Mouse (Mus musculus) midbrain, postnatal 0 days (tissue): ENCODE measurements around the gene Celsr1. TPM values are rescaled to one million over a fixed set of nuclear protein-coding genes. Genes with fewer than 3 reads are reported as not detected.

ENCODE experiments used
- ATAC-seq: fragments of 200-750 bp; cut with Nextera tagmentation; 2 replicates; pipeline ENCODE4 v1.8.0; 2017; ENCODE audit warnings: moderate number of reproducible peaks, mild to moderate bottlenecking, moderate TSS enrichment, moderate library complexity; ENCODE audit not compliant: low FRiP score
- DNase-seq: peaks from one replicate; pipeline ENCODE4 v3.0.0-alpha.2; 2015; ENCODE audit warnings: low spot score
- H3K27ac ChIP-seq: fragments of 300-500 bp; sonication (generic); 2 replicates; pipeline ENCODE4 v1.5.1; 2014; ENCODE audit warnings: low read depth, mild to moderate bottlenecking, low read length, mixed read lengths
- H3K27me3 ChIP-seq: fragments of 300-500 bp; sonication (generic); 2 replicates; pipeline ENCODE4 v1.6.1; 2014; ENCODE audit warnings: low read length, control low read depth, mixed read lengths; ENCODE audit not compliant: insufficient read depth
- H3K36me3 ChIP-seq: fragments of 300-500 bp; sonication (generic); 2 replicates; pipeline ENCODE4 v1.6.1; 2014; ENCODE audit warnings: low read length, control low read depth, mixed read lengths; ENCODE audit not compliant: insufficient read depth
- H3K4me1 ChIP-seq: fragments of 300-500 bp; sonication (generic); 2 replicates; pipeline ENCODE4 v1.6.1; 2014; ENCODE audit warnings: mild to moderate bottlenecking, control low read depth, antibody characterized with exemption, low read length, mixed read lengths; ENCODE audit not compliant: insufficient read depth
- H3K4me2 ChIP-seq: fragments of 300-500 bp; sonication (generic); 2 replicates; pipeline ENCODE4 v1.6.1; 2014; ENCODE audit warnings: low read depth, mild to moderate bottlenecking, low read length, mixed read lengths; ENCODE audit not compliant: poor library complexity, severe bottlenecking
- H3K4me3 ChIP-seq: fragments of 300-500 bp; sonication (generic); 2 replicates; pipeline ENCODE4 v1.5.1; 2014; ENCODE audit warnings: low read depth, mild to moderate bottlenecking, low read length, moderate library complexity
- H3K9ac ChIP-seq: fragments of 300-500 bp; sonication (generic); replicated peaks from 2 replicates; pipeline ENCODE4 v1.6.1; 2014; ENCODE audit warnings: mild to moderate bottlenecking, low read length, moderate library complexity, mixed read lengths; ENCODE audit not compliant: poor library complexity, severe bottlenecking
- H3K9me3 ChIP-seq: fragments of 300-500 bp; sonication (generic); 2 replicates; pipeline ENCODE4 v1.6.1; 2016; ENCODE audit warnings: low read length, control low read depth
- CTCF ChIP-seq: IDR thresholded peaks from 2 replicates; pipeline ENCODE4 v1.5.1; 2016; ENCODE audit warnings: antibody characterized with exemption, mild to moderate bottlenecking
- WGBS: fragments of 180-500 bp; shearing (Covaris S2); extraction: QIAGEN DNeasy Blood & Tissue Kit; methylation state at CpG from one replicate; pipeline ENCODE4 v1.1.7; 2014; 5-methylcytosine and 5-hydroxymethylcytosine counted together
- polyA plus RNA-seq: library from polyadenylated mRNA; unstranded; fragments of >200 nt; fragmentation: Nextera tagmentation; extraction: Ambion mirVana; gene quantifications from 2 replicates; pipeline ENCODE4 v1.2.1, GENCODE M21; 2015
- total RNA-seq: library from RNA; depleted of rRNA; stranded (reverse); fragments of >200 nt; gene quantifications from 2 replicates; pipeline ENCODE4 v1.2.3, GENCODE M21; 2014; rRNA removed

Celsr1 gene
- total RNA-seq (13.7 and 15.0 TPM in 2 replicates), polyA plus RNA-seq (0.60 and 0.79 TPM in 2 replicates)

- H3K4me3 ChIP-seq = peak within 1 kb of the TSS; percentile 39
- peak within 1 kb of the TSS; percentile 73 for H3K4me2 ChIP-seq
- no peaks in the 10 kb centered on the region for H3K36me3 ChIP-seq
- peaks cover 8% of the 10 kb centered on the region; the same call in 1 of the 2 replicates for H3K4me1 ChIP-seq
- no peaks in the 10 kb centered on the region for H3K9me3 ChIP-seq
- TF ChIP-seq CTCF = no peak
- WGBS = under 1% methylated on average over 57 of the region's 80 CpGs
- no peak within 1 kb of the TSS for H3K9ac ChIP-seq
- no peak; the same call in 1 of the 2 replicates for ATAC-seq
- DNase-seq = no peak
- no peak within 1 kb of the TSS for H3K27ac ChIP-seq
- H3K27me3 ChIP-seq = peaks cover 33% of the 10 kb centered on the region
These were observed at the start of gene Celsr1 for GRCm38 (mm10) chr15:86033191-86033841. Gene Celsr1, minus strand, starts transcription at chr15:86033777.

GRCm38 (mm10) chr15:86083261-86083741 lies 49.7 kb upstream of the Celsr1 start:
- H3K4me1 ChIP-seq = peaks cover 43% of the 10 kb centered on the region
- no peak for DNase-seq
- TF ChIP-seq CTCF = no peak
- ATAC-seq = no peak
- H3K9me3 ChIP-seq = no peaks in the 10 kb centered on the region
- no peaks in the 10 kb centered on the region for H3K27me3 ChIP-seq
- H3K27ac ChIP-seq = no peak overlapping the region
- H3K36me3 ChIP-seq = no peaks in the 10 kb centered on the region
- no peak overlapping the region for H3K4me2 ChIP-seq
- no peak overlapping the region for H3K9ac ChIP-seq
- no peak overlapping the region for H3K4me3 ChIP-seq
- WGBS = 31% methylated on average over 6 of the region's 6 CpGs

GRCm38 (mm10) chr15:86082551-86082961 lies 49.0 kb upstream of the Celsr1 start:
- no peak overlapping the region for H3K4me2 ChIP-seq
- ATAC-seq = no peak
- H3K9me3 ChIP-seq = no peaks in the 10 kb centered on the region
- no peak for DNase-seq
- no peaks in the 10 kb centered on the region for H3K36me3 ChIP-seq
- H3K27me3 ChIP-seq = no peaks in the 10 kb centered on the region
- H3K4me1 ChIP-seq = peaks cover 37% of the 10 kb centered on the region
- no peak overlapping the region for H3K4me3 ChIP-seq
- TF ChIP-seq CTCF = no peak
- H3K9ac ChIP-seq = no peak overlapping the region
- 71% methylated on average over 11 of the region's 11 CpGs for whole genome bisulfite sequencing
- H3K27ac ChIP-seq = no peak overlapping the region

GRCm38 (mm10) chr15:86081654-86082053 lies 48.1 kb upstream of the Celsr1 start:
- ATAC-seq (no peak), DNase-seq (no peak)
- H3K4me3 ChIP-seq = no peak overlapping the region
- 53% methylated on average over 12 of the region's 12 CpGs for WGBS
- no peaks in the 10 kb centered on the region for H3K9me3 ChIP-seq
- no peak overlapping the region for H3K4me2 ChIP-seq
- no peak overlapping the region for H3K27ac ChIP-seq
- no peak for TF ChIP-seq CTCF
- no peaks in the 10 kb centered on the region for H3K36me3 ChIP-seq
- H3K4me1 ChIP-seq = peaks cover 30% of the 10 kb centered on the region
- H3K27me3 ChIP-seq = no peaks in the 10 kb centered on the region
- no peak overlapping the region for H3K9ac ChIP-seq

GRCm38 (mm10) chr15:86080408-86080807 lies 46.8 kb upstream of the Celsr1 start:
- no peak overlapping the region for H3K4me3 ChIP-seq
- WGBS = 72% methylated on average over 1 of the region's 1 CpGs
- ATAC-seq (no peak), DNase-seq (no peak)
- peaks cover 19% of the 10 kb centered on the region for H3K4me1 ChIP-seq
- no peaks in the 10 kb centered on the region for H3K27me3 ChIP-seq
- TF ChIP-seq CTCF = no peak
- H3K9ac ChIP-seq = no peak overlapping the region
- no peak overlapping the region for H3K27ac ChIP-seq
- no peak overlapping the region for H3K4me2 ChIP-seq
- H3K36me3 ChIP-seq = no peaks in the 10 kb centered on the region
- H3K9me3 ChIP-seq = no peaks in the 10 kb centered on the region

- H3K4me1 ChIP-seq = peaks cover 14% of the 10 kb centered on the region
- no peak for ATAC-seq
These were observed 46.3 kb upstream of the Celsr1 start for GRCm38 (mm10) chr15:86079876-86080275.

More at GRCm38 (mm10) chr15:86079876-86080275, 46.3 kb upstream of the Celsr1 start:
- Histone ChIP-seq H3K36me3 (no peaks in the 10 kb centered on the region), H3K9me3 (no peaks in the 10 kb centered on the region), H3K4me2 (no peak overlapping the region), H3K27me3 (no peaks in the 10 kb centered on the region), H3K4me3 (no peak overlapping the region), H3K27ac (no peak overlapping the region), H3K9ac (no peak overlapping the region)
- 70% methylated on average over 4 of the region's 4 CpGs for WGBS
- TF ChIP-seq CTCF = no peak
- DNase-seq = no peak
